Mouse (Mus musculus): ENCODE data around the gene Celf2.

Gene Celf2

DNA sequence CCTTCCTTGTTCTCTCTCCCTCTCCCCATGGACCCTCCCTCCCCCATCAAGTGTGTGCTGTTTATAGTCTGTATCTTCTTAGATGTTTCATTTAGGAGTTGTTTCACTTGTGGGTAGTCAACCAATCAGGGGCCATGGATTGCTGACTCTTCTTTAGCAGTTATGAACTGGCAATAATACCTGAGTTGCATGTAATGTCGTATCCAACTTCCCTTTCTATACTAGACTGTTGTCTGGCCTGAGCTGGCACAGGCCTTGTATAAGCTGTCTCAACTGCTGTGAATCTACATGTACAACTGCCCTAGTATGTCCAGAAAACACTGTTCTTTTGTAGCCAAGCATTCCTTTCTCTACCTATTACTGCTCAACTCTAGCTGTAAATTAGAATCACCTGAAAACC lies 813.0 kb downstream of the Celf2 start:
- DNase-seq (ENCODE audit: low spot score in 2 of 2) = no peak

GRCm38 (mm10) chr2:6695353-6695951 lies 813.9 kb downstream of the Celf2 start:
- DNase-seq (ENCODE audit: low spot score in 2 of 2) = no peak

DNA sequence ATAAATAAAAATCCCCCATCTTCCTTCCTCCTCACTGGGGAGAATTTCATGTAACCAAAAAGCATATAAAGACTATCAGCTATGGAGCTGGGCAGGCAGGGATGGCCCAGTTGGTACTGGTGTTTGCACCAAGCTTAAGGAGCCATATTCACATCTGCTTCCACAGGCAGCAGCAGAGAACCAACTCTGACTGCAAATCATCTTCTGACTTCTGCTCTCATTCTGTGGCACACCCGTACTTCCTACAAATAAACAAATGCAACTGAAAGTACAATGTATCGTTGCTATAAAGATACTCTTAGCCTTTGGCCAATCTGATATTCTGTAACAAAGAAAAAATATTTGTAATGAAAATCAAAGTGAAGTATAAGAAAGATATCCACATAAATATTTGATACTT lies 819.7 kb downstream of the Celf2 start:
- no peak for DNase-seq (ENCODE audit: low spot score in 2 of 2)

- DNase-seq (ENCODE audit: low spot score in 2 of 2) = no peak
Measured at GRCm38 (mm10) chr2:6678231-6678630, 831.1 kb downstream of the Celf2 start.

GRCm38 (mm10) chr2:6677457-6677856 lies 831.9 kb downstream of the Celf2 start:
- DNase-seq (ENCODE audit: low spot score in 2 of 2) = no peak

DNA sequence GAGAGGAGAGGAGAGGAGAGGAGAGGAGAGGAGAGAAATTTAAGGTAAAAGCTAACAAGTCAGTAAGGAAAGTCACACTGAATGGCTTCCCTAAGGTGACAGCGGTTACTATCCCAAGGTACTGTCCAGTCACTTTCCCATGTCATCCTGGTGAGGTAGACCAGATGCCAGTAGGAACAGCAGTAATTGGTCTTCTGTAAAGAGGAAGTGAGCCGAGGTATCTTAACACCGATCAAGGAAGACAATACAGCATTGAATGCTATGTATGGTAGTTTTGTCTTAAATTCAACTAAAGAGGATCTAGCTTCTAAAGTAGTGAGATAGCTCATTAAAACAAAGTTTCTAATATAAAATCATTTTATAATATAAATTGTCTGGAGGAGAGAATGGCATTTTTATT lies 835.0 kb downstream of the Celf2 start:
- DNase-seq (ENCODE audit: low spot score in 2 of 2) = no peak

GRCm38 (mm10) chr2:6673418-6673817 lies 835.9 kb downstream of the Celf2 start:
- no peak for DNase-seq (ENCODE audit: low spot score in 2 of 2)

- DNase-seq (ENCODE audit: low spot score in 2 of 2) = no peak
Measured at GRCm38 (mm10) chr2:6667611-6668010, 841.8 kb downstream of the Celf2 start.

DNA sequence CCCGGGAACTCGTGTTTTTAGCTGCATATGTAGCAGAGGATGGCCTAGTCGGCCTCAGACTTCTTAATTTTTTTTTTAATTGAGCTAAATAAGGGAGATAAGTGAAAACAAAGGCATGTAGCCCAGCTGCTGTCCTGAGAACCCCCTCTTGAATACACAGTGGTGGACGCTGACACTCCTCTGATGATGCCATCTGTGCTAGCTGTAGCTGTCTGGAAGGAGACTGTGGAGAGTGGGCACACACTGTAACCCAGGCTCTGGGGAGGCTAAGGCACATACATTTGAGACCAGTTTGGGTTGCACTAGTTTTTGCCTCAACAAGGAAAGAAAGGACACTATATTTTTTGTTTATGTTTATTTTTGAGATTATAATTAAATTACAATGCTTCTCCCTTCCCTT lies 849.5 kb downstream of the Celf2 start:
- no peak for DNase-seq (ENCODE audit: low spot score in 2 of 2)

DNA sequence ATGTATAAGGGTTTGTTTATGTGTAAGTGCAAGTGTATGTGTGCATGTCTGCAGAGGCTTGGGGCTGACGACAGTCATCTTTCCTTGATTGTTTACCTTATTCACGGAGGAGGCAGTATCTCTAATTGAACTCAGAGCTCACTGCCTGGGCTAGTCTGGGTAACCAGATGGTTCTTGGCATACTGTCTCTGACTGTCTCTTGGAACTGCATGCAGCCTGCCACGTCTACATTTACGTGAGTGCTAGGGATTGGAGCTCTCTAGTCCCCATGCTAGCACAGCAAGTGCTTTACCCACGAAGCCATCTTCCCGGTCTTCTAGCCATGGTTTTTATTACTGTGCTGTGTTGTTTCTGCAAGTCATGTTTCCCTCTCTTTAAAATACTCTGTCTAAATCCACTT lies 855.6 kb downstream of the Celf2 start:
- DNase-seq (ENCODE audit: low spot score in 2 of 2) = no peak

DNA sequence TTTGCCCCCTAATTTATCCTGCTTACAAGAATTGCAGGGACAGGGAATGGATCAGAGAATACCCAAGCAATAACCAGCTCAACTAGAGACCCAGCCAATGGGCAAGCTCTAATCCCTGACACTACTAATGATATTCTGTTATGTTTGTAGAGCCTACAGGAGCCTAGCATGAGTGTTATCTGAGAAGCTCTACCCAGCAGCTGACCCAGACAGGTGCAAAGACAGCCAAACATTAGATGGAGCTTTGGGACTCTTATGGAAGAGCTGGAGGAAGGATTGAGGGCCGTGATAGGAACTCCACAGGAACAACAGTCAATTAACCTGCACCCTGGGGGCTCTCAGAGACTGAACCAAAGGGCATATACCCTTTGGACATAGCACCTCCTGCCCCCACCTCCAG lies 857.7 kb downstream of the Celf2 start:
- no peak for DNase-seq (ENCODE audit: low spot score in 2 of 2)

DNA sequence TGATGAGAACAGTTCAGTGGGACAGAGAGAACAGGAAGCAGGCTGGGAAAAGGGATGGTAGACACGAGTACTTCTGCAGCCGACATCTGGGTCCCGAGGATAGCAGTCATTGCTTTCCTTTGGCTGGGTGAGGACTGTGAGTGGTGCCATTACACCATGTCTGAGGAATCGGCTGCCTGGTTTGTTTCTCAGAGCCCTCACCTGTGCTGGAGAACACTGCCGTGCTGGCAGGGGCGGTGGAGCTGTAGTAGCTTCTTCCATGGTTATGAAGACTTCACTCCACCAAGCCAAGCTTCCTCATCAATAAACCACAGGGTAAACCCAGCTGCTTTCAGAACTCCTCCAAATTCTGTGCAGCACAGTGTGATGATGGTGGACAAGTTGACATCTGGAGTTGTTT lies 860.5 kb downstream of the Celf2 start:
- no peak for DNase-seq (ENCODE audit: low spot score in 2 of 2)

GRCm38 (mm10) chr2:6647028-6647427 lies 862.3 kb downstream of the Celf2 start:
- DNase-seq (ENCODE audit: low spot score in 2 of 2) = no peak

DNA sequence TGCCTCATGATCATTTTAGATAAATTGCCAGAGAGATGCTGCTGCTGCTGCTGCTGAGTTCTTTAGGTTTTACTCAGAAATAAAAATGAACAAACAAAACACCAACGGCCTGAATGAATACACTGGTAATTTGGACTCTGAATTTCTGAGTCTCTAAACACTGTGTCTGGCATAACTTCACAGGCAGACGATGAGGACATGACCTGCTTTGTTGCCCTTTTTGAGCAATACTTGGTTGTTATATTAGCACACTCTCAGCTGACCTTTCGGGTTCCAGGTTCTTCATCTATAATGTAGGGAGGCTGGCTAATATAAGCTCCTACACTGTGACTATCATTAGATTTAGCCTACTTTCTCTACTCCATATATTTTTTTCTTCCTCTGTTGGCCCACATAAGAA lies 863.0 kb downstream of the Celf2 start:
- DNase-seq (ENCODE audit: low spot score in 2 of 2) = no peak

- no peak for DNase-seq (ENCODE audit: low spot score in 2 of 2)
Measured at GRCm38 (mm10) chr2:6642222-6642850, 867.0 kb downstream of the Celf2 start.

DNA sequence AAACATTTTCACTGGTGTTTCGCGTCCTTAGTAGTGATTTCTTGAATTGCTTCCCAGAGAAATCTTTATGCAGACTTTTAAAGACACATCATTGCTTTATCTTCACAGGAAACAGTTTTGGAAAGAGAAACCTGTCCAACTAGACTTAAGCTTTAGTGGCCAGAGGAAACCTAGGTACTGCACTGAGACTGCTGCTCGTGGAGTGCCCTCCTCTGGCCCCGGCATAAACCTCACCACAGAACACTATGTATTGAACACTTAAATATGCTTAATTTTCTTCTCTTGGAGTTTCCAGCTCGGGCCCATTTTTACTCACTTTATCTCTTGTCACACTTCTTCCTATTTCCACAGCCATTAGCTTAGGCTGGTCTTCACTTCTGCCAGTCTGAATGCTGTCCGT lies 870.0 kb downstream of the Celf2 start:
- DNase-seq (ENCODE audit: low spot score in 2 of 2) = no peak

DNA sequence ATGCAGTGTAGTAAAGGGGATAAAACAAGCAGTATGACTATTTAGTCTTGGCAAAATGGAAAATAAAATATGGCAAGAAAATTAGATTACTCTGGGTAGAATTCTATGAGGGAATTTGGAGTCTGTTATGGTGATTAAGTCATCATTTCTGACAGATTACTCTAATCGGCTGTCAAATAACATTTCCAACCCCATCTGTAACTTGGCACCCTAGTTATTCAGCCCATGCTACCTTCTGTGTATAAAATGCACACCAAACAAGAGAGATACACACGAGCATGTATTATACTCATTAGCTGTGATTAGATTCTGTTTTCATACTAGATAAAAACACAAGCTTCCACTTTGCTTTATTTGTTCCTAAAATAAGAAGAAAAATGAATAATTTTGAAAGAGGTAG lies 872.2 kb downstream of the Celf2 start:
- DNase-seq (ENCODE audit: low spot score in 2 of 2) = no peak

- no peak for DNase-seq (ENCODE audit: low spot score in 2 of 2)
Measured at GRCm38 (mm10) chr2:6634899-6635298, 874.5 kb downstream of the Celf2 start.

DNA sequence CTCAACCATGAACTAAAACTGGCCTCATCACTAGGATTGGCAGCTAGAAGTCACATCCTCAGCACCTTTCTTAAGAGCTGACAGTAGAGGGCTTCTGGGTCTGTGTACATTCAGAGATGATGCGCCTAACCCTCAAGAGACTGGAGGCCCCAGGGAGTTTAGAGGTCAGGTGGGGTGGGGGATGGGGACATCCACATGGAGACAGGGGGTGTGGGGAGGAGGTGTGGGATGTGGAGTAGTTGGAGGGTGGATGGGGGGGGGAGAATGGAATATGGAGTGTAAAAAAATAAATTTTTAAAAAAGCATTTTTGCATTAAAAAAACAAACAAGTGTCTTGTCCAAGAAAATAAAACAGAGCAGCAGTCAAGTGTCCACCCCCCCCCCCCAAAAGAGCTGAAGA lies 876.2 kb downstream of the Celf2 start:
- DNase-seq (ENCODE audit: low spot score in 2 of 2) = no peak

DNA sequence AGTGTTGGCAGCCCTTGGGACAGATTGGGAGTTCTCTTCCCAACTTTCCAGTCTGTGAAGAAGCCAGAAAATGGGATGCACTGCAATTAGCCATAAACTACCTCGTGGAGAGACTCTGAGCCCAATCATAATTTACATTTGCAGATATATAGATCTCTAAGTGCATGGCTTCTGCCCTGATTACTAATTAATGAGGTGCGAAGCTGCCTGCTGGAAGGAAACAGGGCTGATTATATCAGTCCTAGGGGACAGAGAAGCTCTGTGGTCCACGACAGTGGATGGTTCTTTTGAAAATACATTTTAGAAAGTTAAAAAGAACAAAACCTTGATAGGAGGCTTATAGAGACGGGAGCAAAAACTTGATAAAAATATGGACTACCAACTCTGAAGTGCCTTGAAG lies 885.6 kb downstream of the Celf2 start:
- DNase-seq (ENCODE audit: low spot score in 2 of 2) = no peak

DNA sequence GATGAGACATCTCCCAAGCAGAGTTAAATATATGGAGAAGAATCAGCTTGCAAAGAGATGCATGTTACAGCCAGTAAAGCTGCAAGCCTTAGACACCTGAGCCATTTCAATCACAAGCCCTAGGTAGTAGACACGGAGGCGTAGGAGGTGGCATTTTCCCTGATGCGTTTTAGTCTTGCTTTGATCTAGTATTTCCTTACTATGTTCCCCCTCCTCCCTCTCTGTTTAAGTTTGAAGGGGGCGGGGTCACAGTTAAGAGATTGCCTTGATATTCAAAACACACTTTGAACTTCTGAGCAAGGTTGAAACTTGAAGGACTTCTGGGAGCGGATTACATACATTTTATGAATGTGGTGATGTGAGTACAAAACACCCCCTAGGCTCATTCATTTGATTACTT lies 887.3 kb downstream of the Celf2 start:
- DNase-seq (ENCODE audit: low spot score in 2 of 2) = no peak

GRCm38 (mm10) chr2:6618856-6619255 lies 890.5 kb downstream of the Celf2 start:
- DNase-seq (ENCODE audit: low spot score in 2 of 2) = no peak

DNA sequence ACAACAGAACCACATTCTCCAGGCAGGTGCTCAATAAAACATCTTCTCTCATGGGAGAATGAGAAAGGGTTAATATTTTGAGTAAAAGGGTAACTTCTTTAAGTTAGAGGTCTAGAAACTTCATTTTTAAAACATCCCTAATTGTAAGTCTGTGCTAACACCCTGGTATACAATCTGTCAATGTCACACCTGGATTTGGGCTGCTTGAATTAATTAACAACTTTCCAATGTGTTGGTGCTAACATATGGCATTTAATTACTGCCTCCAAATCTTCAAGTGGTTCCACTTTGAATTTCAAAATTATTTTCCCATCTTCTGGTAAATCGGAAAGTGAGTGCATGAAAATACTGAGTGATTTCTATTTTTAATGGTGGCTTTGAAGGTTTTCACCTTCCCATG lies 890.9 kb downstream of the Celf2 start:
- no peak for DNase-seq (ENCODE audit: low spot score in 2 of 2)

DNA sequence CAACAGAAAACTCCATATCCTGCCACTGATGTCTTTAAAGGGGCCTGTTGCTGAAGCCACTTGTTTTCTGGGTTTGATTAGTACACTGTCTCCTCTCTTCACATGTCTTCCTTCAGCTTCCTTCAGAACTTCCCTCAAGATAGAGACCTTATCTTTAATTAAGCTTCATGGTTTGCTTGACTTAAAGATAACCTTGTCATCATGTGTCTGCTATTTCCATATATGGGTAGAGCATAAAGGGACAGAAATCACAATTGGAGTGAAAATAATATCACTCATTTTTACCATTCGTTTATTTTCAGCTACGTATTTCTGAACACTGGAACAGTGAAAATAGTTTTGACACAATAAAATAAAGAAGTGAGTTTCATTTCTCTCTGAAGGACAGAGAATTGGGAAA lies 905.0 kb downstream of the Celf2 start:
- DNase-seq (ENCODE audit: low spot score in 2 of 2) = no peak

Data from spleen, postnatal 10 days (tissue).